Mouse (Mus musculus): ENCODE results near the gene Itgb1bp1. TPM values are rescaled to one million over a fixed set of nuclear protein-coding genes. Genes with fewer than 3 reads are reported as not detected.

Gene Itgb1bp1
- total and polyA plus RNA-seq, 3 experiments: 15.2 to 50.6 (median 42.4) TPM

GRCm38 (mm10) chr12:21301324-21301723 is 15.2 kb upstream of the Itgb1bp1 start:
- WGBS: 54% methylated on average over 7 of the region's 7 CpGs
- 0 out of 2 replicates have a peak overlapping the region, but pooled peaks have one; percentile 10 for H3K27ac ChIP-seq

DNA sequence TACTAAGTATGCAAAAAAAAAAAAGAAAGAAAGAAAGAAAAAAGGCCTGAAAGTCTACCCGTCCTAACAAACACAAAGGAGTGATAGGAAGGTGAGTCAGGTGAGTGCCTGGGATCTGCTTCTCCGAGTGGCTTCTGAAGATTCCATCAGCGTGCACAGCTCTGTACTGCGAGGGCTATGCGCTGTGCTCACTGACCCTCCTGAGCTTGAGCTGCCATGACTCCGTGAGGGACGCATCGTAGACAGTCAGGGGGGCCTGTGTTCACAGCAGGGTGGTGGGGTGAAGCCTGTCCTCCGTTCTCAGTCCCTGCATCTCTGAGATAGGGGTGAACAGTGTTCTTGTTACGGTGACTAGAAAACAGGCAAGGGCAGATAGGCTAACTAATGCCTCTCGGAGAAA is 12.8 kb upstream of the Itgb1bp1 start:
- H3K27me3 ChIP-seq (ENCODE audit: control insufficient read depth, insufficient read depth, low read length): no peaks in the 10 kb centered on the region
- H3K9ac ChIP-seq (ENCODE audit: low read depth, low read length): no peak overlapping the region
- H3K4me1 ChIP-seq (ENCODE audit: control insufficient read depth, insufficient read depth, low read length): no peaks in the 10 kb centered on the region
- no peak overlapping the region for H3K27ac ChIP-seq
- TF ChIP-seq POLR2A (IDR thresholded peaks at IDR 0.05; ENCODE audit: insufficient read depth, low read depth, low read length): no peak
- TF ChIP-seq CTCF (IDR thresholded peaks at IDR 0.05): no peak
- TF ChIP-seq EP300 (IDR thresholded peaks at IDR 0.05; ENCODE audit: insufficient read depth, low read depth, low read length): no peak
- H3K79me2 ChIP-seq (replicated peaks; ENCODE audit: control insufficient read depth, insufficient read depth, low read length): no peaks in the 10 kb centered on the region
- DNase-seq: no peak
- intact Hi-C loops (cut with DNase I): no loop called here
- H3K4me3 ChIP-seq: no peak overlapping the region
- 95% methylated on average over 11 of the region's 11 CpGs for WGBS
- no peaks in the 10 kb centered on the region for H3K36me3 ChIP-seq (ENCODE audit: control insufficient read depth, insufficient read depth, low read length)

More at GRCm38 (mm10) chr12:21301324-21301723, 15.2 kb upstream of the Itgb1bp1 start:
- Histone ChIP-seq H3K4me1 (ENCODE audit: control insufficient read depth, insufficient read depth, low read length) (no peaks in the 10 kb centered on the region), H3K27me3 (ENCODE audit: control insufficient read depth, insufficient read depth, low read length) (no peaks in the 10 kb centered on the region), H3K36me3 (ENCODE audit: control insufficient read depth, insufficient read depth, low read length) (no peaks in the 10 kb centered on the region), H3K4me3 (no peak overlapping the region), H3K9ac (ENCODE audit: low read depth, low read length) (no peak overlapping the region), H3K79me2 (replicated peaks; ENCODE audit: control insufficient read depth, insufficient read depth, low read length) (no peaks in the 10 kb centered on the region)
- intact Hi-C loops (cut with DNase I): no loop called here
- TF ChIP-seq CTCF (IDR thresholded peaks at IDR 0.05) (no peak), EP300 (IDR thresholded peaks at IDR 0.05; ENCODE audit: insufficient read depth, low read depth, low read length) (no peak), POLR2A (IDR thresholded peaks at IDR 0.05; ENCODE audit: insufficient read depth, low read depth, low read length) (no peak)
- DNase-seq: peak; percentile 31 to 47

- TF ChIP-seq POLR2A (IDR thresholded peaks at IDR 0.05; ENCODE audit: insufficient read depth, low read depth, low read length): no peak
- TF ChIP-seq CTCF (IDR thresholded peaks at IDR 0.05): no peak
- no peak for TF ChIP-seq EP300 (IDR thresholded peaks at IDR 0.05; ENCODE audit: insufficient read depth, low read depth, low read length)
- Histone ChIP-seq H3K79me2 (replicated peaks; ENCODE audit: control insufficient read depth, insufficient read depth, low read length) (no peaks in the 10 kb centered on the region), H3K4me1 (ENCODE audit: control insufficient read depth, insufficient read depth, low read length) (peaks cover 4% of the 10 kb centered on the region), H3K27ac (no peak overlapping the region), H3K36me3 (ENCODE audit: control insufficient read depth, insufficient read depth, low read length) (peaks cover 2% of the 10 kb centered on the region; the same call in 1 of the 2 replicates), H3K4me3 (no peak overlapping the region), H3K27me3 (ENCODE audit: control insufficient read depth, insufficient read depth, low read length) (no peaks in the 10 kb centered on the region), H3K9ac (ENCODE audit: low read depth, low read length) (no peak overlapping the region)
- WGBS: 79% methylated on average over 6 of the region's 6 CpGs
- intact Hi-C loops (cut with DNase I): no loop called here
- DNase-seq: no peak
Observed at GRCm38 (mm10) chr12:21289651-21290050, 3.6 kb upstream of the Itgb1bp1 start.

DNA sequence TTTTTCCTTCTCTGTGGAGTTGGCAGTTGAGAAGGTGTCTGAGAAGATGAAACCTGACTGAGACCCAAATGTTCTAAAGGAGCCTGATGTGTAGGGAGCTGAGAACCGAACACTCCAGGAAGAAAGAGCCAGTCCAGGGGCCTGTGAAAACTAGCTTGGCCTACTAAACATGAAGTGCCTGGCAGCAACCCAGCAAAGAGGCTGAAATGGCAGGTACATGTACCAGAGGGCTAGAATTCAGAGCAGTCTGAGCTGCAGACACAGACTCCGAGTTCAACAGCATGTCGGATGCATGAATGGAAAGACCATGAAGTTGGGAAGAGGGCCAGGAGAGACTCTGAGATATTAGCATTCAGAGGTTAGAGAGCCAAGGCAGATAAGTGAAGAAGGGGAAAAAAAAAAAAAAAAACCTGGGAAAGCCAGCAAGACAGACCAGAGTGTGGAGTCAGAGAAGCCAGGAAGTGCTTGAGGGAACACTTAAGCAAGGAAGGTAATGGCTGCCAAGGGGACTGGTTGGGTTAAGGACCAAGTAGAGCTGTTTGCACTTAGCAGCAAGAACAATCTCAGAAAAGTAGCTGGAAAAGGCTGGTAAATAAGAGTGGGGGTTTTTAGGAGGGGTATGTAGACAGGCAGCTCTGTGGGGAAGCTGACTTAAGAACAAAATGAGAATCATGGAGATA is 2.8 kb upstream of the Itgb1bp1 start:
- H3K4me1 ChIP-seq (ENCODE audit: control insufficient read depth, insufficient read depth, low read length): peaks cover 4% of the 10 kb centered on the region
- no peaks in the 10 kb centered on the region for H3K79me2 ChIP-seq (replicated peaks; ENCODE audit: control insufficient read depth, insufficient read depth, low read length)
- H3K4me3 ChIP-seq: no peak overlapping the region
- TF ChIP-seq EP300 (IDR thresholded peaks at IDR 0.05; ENCODE audit: insufficient read depth, low read depth, low read length): no peak
- TF ChIP-seq POLR2A (IDR thresholded peaks at IDR 0.05; ENCODE audit: insufficient read depth, low read depth, low read length): no peak
- no peak for TF ChIP-seq CTCF (IDR thresholded peaks at IDR 0.05)
- H3K27ac ChIP-seq: no peak overlapping the region
- DNase-seq: no peak
- H3K36me3 ChIP-seq (ENCODE audit: control insufficient read depth, insufficient read depth, low read length): peaks cover 2% of the 10 kb centered on the region; the same call in 1 of the 2 replicates
- no peak overlapping the region for H3K9ac ChIP-seq (ENCODE audit: low read depth, low read length)
- intact Hi-C loops (cut with DNase I): no loop called here
- WGBS: 58% methylated on average over 3 of the region's 3 CpGs
- H3K27me3 ChIP-seq (ENCODE audit: control insufficient read depth, insufficient read depth, low read length): no peaks in the 10 kb centered on the region

- H3K4me1 ChIP-seq (ENCODE audit: control insufficient read depth, insufficient read depth, low read length): peaks cover 4% of the 10 kb centered on the region
- peaks cover 2% of the 10 kb centered on the region; the same call in 1 of the 2 replicates for H3K36me3 ChIP-seq (ENCODE audit: control insufficient read depth, insufficient read depth, low read length)
- no peak for DNase-seq
- intact Hi-C loops (cut with DNase I): loop anchor here (1.0 to 2.0 kb wide), 4 partner anchors 23 to 130 kb away; partner anchors contain the start of genes Adam17, Iah1 and Ywhaq
- H3K79me2 ChIP-seq (replicated peaks; ENCODE audit: control insufficient read depth, insufficient read depth, low read length): no peaks in the 10 kb centered on the region
- H3K4me3 ChIP-seq: peak overlapping the region; percentile 95
- TF ChIP-seq CTCF (IDR thresholded peaks at IDR 0.05) (no peak), POLR2A (IDR thresholded peaks at IDR 0.05; ENCODE audit: insufficient read depth, low read depth, low read length) (no peak), EP300 (IDR thresholded peaks at IDR 0.05; ENCODE audit: insufficient read depth, low read depth, low read length) (no peak)
- H3K27me3 ChIP-seq (ENCODE audit: control insufficient read depth, insufficient read depth, low read length): no peaks in the 10 kb centered on the region
- WGBS: 22% methylated on average over 18 of the region's 18 CpGs
- H3K9ac ChIP-seq (ENCODE audit: low read depth, low read length): peak overlapping the region; percentile 89
- peak overlapping the region; percentile 85 for H3K27ac ChIP-seq
Observed at GRCm38 (mm10) chr12:21286712-21287650, 897 bp upstream of the Itgb1bp1 start.
